Mouse (Mus musculus) small intestine, adult 2 months (tissue): Measurements from ENCODE around the gene Mctp1.
"Not testable (repeated sequence)": the region's sequence is repeated elsewhere in the genome, so short reads cannot be mapped to it uniquely, and the experiment has no call there.

Experiments
- CTCF ChIP-seq: fragments of 200-500 bp; IDR thresholded peaks from 2 replicates; pipeline ENCODE4 v1.5.1; 2012; ENCODE audit warnings: low read depth, mild to moderate bottlenecking, control low read depth, inconsistent platforms, low read length, moderate library complexity, mixed read lengths; ENCODE audit not compliant: insufficient replicate concordance, insufficient read length; ENCODE audit errors: extremely low read depth
- POLR2A ChIP-seq: fragments of 200-500 bp; IDR thresholded peaks from 2 replicates; pipeline ENCODE4 v1.6.1; 2012; ENCODE audit warnings: low read depth, mild to moderate bottlenecking, control low read depth, inconsistent platforms, low read length, moderate library complexity

DNA sequence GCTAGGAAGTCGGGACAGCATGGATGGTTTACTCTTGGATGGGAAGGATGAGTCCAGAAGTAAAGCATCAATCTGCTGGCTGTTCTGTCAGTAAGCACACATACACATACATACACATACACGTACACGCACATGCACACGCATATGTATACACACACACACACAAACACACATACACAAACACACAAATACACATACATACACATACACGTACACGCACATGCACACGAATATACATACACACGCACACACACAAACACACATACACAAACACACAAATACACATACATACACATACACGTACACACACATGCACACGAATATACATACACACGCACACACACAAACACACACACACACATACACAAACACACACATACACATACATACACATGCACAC is 206.4 kb downstream of the Mctp1 start:
- TF ChIP-seq POLR2A, CTCF: not testable (repeated sequence)
